Mouse (Mus musculus) lung, adult 2 months (tissue): ENCODE results near the gene Rsph6a. TPM values are rescaled to one million over a fixed set of nuclear protein-coding genes. Genes with fewer than 3 reads are reported as not detected.

Experiments used
- DNase-seq: peaks from one replicate; pipeline ENCODE4 v3.0.0; 2022
- H3K4me1 ChIP-seq: fragments of 200-500 bp; 2 replicates; pipeline ENCODE4 v1.6.1; 2011; ENCODE audit warnings: low read length; ENCODE audit not compliant: control insufficient read depth, insufficient read depth
- H3K4me3 ChIP-seq: fragments of 200-500 bp; replicated peaks from 2 replicates; pipeline ENCODE3; 2011; ENCODE audit warnings: low read depth, mild to moderate bottlenecking, control low read depth, low read length; ENCODE audit errors: extremely low read depth
- CTCF ChIP-seq: fragments of 200-500 bp; IDR thresholded peaks from 2 replicates; pipeline ENCODE4 v1.5.1; 2011; ENCODE audit warnings: mild to moderate bottlenecking, low read length, control low read depth; ENCODE audit not compliant: insufficient read depth
- POLR2A ChIP-seq: fragments of 200-500 bp; IDR thresholded peaks from 2 replicates; pipeline ENCODE4 v1.6.1; 2011; ENCODE audit warnings: low read depth, mild to moderate bottlenecking, control low read depth, low read length, borderline replicate concordance; ENCODE audit errors: extremely low read depth
- WGBS: fragments of 180-500 bp; shearing (Covaris S2); methylation state at CpG from one replicate; pipeline ENCODE4 v1.1.7; 2018; 5-methylcytosine and 5-hydroxymethylcytosine counted together
- polyA plus RNA-seq: library from polyadenylated mRNA; depleted of rRNA; stranded (reverse); fragments of >200 nt; gene quantifications from 2 replicates; pipeline ENCODE4 v1.2.3, GENCODE M21; 2012

Gene Rsph6a
- polyA plus RNA-seq, 1 experiment = not detected

GRCm38 (mm10) chr7:19094471-19094825 lies 40.0 kb downstream of the Rsph6a start, which contains the start of gene Six5:
Gene Six5 (plus strand): TSS chr7:19094594.
- under 1% methylated on average over 27 of the region's 36 CpGs for WGBS
- TF ChIP-seq POLR2A (no peak), CTCF (no peak)
- peaks cover 4% of the 10 kb centered on the region; the same call in 1 of the 2 replicates for H3K4me1 ChIP-seq
- H3K4me3 ChIP-seq = peak within 1 kb of the TSS; percentile 82
- no peak for DNase-seq

GRCm38 (mm10) chr7:19094826-19095750 lies 40.6 kb downstream of the Rsph6a start:
- TF ChIP-seq POLR2A (peak; percentile 12; the same call in 1 of the 2 replicates), CTCF (no peak)
- DNase-seq = peak; percentile 69
- WGBS = under 1% methylated on average over 83 of the region's 87 CpGs
- peaks cover 4% of the 10 kb centered on the region; the same call in 1 of the 2 replicates for H3K4me1 ChIP-seq
- H3K4me3 ChIP-seq = peak overlapping the region; percentile 82

- no peak for TF ChIP-seq POLR2A
- TF ChIP-seq CTCF = no peak
- Histone ChIP-seq H3K4me3 (peak overlapping the region; percentile 10), H3K4me1 (peaks cover 4% of the 10 kb centered on the region; the same call in 1 of the 2 replicates)
- 2% methylated on average over 19 of the region's 19 CpGs for WGBS
- DNase-seq = no peak
Observed at GRCm38 (mm10) chr7:19095751-19096110, 41.2 kb downstream of the Rsph6a start.

- Histone ChIP-seq H3K4me1 (peaks cover 4% of the 10 kb centered on the region; the same call in 1 of the 2 replicates), H3K4me3 (no peak overlapping the region)
- DNase-seq = no peak
- TF ChIP-seq POLR2A (no peak), CTCF (no peak)
- WGBS = 82% methylated on average over 5 of the region's 5 CpGs
Observed at GRCm38 (mm10) chr7:19096421-19096976, 42.0 kb downstream of the Rsph6a start.

GRCm38 (mm10) chr7:19097217-19097616 lies 42.7 kb downstream of the Rsph6a start:
- H3K4me3 ChIP-seq = no peak overlapping the region
- H3K4me1 ChIP-seq = peaks cover 4% of the 10 kb centered on the region; the same call in 1 of the 2 replicates
- WGBS = 50% methylated on average over 2 of the region's 2 CpGs
- TF ChIP-seq CTCF (no peak), POLR2A (no peak)
- no peak for DNase-seq

GRCm38 (mm10) chr7:19097863-19098262 lies 43.4 kb downstream of the Rsph6a start:
- DNase-seq = no peak
- Histone ChIP-seq H3K4me1 (peaks cover 4% of the 10 kb centered on the region; the same call in 1 of the 2 replicates), H3K4me3 (no peak overlapping the region)

GRCm38 (mm10) chr7:19098811-19099210 lies 44.3 kb downstream of the Rsph6a start:
- no peak for DNase-seq
- H3K4me1 ChIP-seq = 0 out of 2 replicates have a peak, but pooled peaks cover 4% of the 10 kb centered on the region
- TF ChIP-seq POLR2A = no peak
- H3K4me3 ChIP-seq = no peak overlapping the region
- WGBS = 84% methylated on average over 7 of the region's 7 CpGs

More at GRCm38 (mm10) chr7:19097863-19098262, 43.4 kb downstream of the Rsph6a start:
- TF ChIP-seq POLR2A (no peak), CTCF (no peak)

- WGBS = 79% methylated on average over 1 of the region's 1 CpGs
Observed at GRCm38 (mm10) chr7:19100290-19100689, 45.8 kb downstream of the Rsph6a start.

GRCm38 (mm10) chr7:19103741-19104140 lies 49.3 kb downstream of the Rsph6a start:
- TF ChIP-seq POLR2A = no peak
- TF ChIP-seq CTCF = no peak
- Histone ChIP-seq H3K4me1 (no peaks in the 10 kb centered on the region), H3K4me3 (no peak overlapping the region)
- no peak for DNase-seq

More at GRCm38 (mm10) chr7:19100290-19100689, 45.8 kb downstream of the Rsph6a start:
- 0 out of 2 replicates have a peak, but pooled peaks cover 4% of the 10 kb centered on the region for H3K4me1 ChIP-seq
- no peak for DNase-seq
- no peak overlapping the region for H3K4me3 ChIP-seq
- TF ChIP-seq POLR2A (no peak), CTCF (no peak)

- no peak for DNase-seq
- WGBS = 68% methylated on average over 2 of the region's 2 CpGs
- H3K4me1 ChIP-seq = no peaks in the 10 kb centered on the region
- TF ChIP-seq CTCF = no peak
- no peak overlapping the region for H3K4me3 ChIP-seq
Observed at GRCm38 (mm10) chr7:19104486-19104885, 50.0 kb downstream of the Rsph6a start.
